Mouse (Mus musculus) limb, embryonic 15.5 days (tissue): ENCODE data around the gene Tenm3. TPM values are rescaled to one million over a fixed set of nuclear protein-coding genes. Genes with fewer than 3 reads are reported as not detected.

Experiments
- ATAC-seq: fragments of 200-750 bp; cut with Nextera tagmentation; 2 replicates; pipeline ENCODE4 v1.8.0; 2017; ENCODE audit warnings: low read depth, moderate TSS enrichment; ENCODE audit not compliant: insufficient number of reproducible peaks, low FRiP score, low TSS enrichment
- H3K27ac ChIP-seq: fragments of 300-500 bp; sonication (generic); 2 replicates; pipeline ENCODE4 v1.5.1; 2015; ENCODE audit warnings: moderate library complexity, mild to moderate bottlenecking, inconsistent platforms
- H3K27me3 ChIP-seq: fragments of 300-500 bp; sonication (generic); 2 replicates; pipeline ENCODE4 v1.6.1; 2015; ENCODE audit warnings: inconsistent platforms
- H3K36me3 ChIP-seq: fragments of 300-500 bp; sonication (generic); 2 replicates; pipeline ENCODE4 v1.6.1; 2015; ENCODE audit warnings: inconsistent platforms
- H3K4me1 ChIP-seq: fragments of 300-500 bp; sonication (generic); 2 replicates; pipeline ENCODE4 v1.6.1; 2015; ENCODE audit warnings: inconsistent platforms
- H3K4me2 ChIP-seq: fragments of 300-500 bp; sonication (generic); 2 replicates; pipeline ENCODE4 v1.6.1; 2015; ENCODE audit warnings: mild to moderate bottlenecking, inconsistent platforms
- H3K4me3 ChIP-seq: fragments of 300-500 bp; sonication (generic); 2 replicates; pipeline ENCODE4 v1.5.1; 2015; ENCODE audit warnings: mild to moderate bottlenecking, inconsistent platforms
- H3K9ac ChIP-seq: fragments of 300-500 bp; sonication (generic); 2 replicates; pipeline ENCODE4 v1.6.1; 2015; ENCODE audit warnings: inconsistent platforms
- H3K9me3 ChIP-seq: fragments of 300-500 bp; sonication (generic); 2 replicates; pipeline ENCODE4 v1.6.1; 2016; ENCODE audit warnings: inconsistent platforms
- WGBS: fragments of 180-500 bp; shearing (Covaris S2); methylation state at CpG from one replicate; pipeline ENCODE4 v1.1.7; 2015; 5-methylcytosine and 5-hydroxymethylcytosine counted together
- polyA plus RNA-seq: library from polyadenylated mRNA; unstranded; fragments of >200 nt; fragmentation: Nextera tagmentation; extraction: Ambion mirVana; gene quantifications from 2 replicates; pipeline ENCODE4 v1.2.1, GENCODE M21; 2015

The Tenm3 gene
- polyA plus RNA-seq, 1 experiment from 2014 or later = 35.5 TPM

- Histone ChIP-seq H3K9ac (no peak overlapping the region), H3K4me2 (no peak overlapping the region), H3K36me3 (peaks cover 8% of the 10 kb centered on the region; the same call in 1 of the 2 replicates), H3K9me3 (no peaks in the 10 kb centered on the region), H3K27me3 (no peaks in the 10 kb centered on the region), H3K27ac (no peak overlapping the region), H3K4me3 (no peak overlapping the region), H3K4me1 (no peaks in the 10 kb centered on the region)
- no peak for ATAC-seq
- WGBS = 91% methylated on average over 30 of the region's 30 CpGs
Observed at GRCm38 (mm10) chr8:48342321-48343066, 501.3 kb downstream of the Tenm3 start.

- Histone ChIP-seq H3K27me3 (no peaks in the 10 kb centered on the region), H3K36me3 (peaks cover 8% of the 10 kb centered on the region; the same call in 1 of the 2 replicates), H3K4me2 (no peak overlapping the region), H3K9ac (no peak overlapping the region), H3K4me3 (no peak overlapping the region), H3K4me1 (no peaks in the 10 kb centered on the region), H3K9me3 (no peaks in the 10 kb centered on the region), H3K27ac (no peak overlapping the region)
- 83% methylated on average over 4 of the region's 4 CpGs for WGBS
- no peak for ATAC-seq
Observed at GRCm38 (mm10) chr8:48341692-48342091, 502.1 kb downstream of the Tenm3 start.

GRCm38 (mm10) chr8:48341276-48341675, 502.5 kb downstream of the Tenm3 start:
- Histone ChIP-seq H3K4me1 (no peaks in the 10 kb centered on the region), H3K9me3 (no peaks in the 10 kb centered on the region), H3K4me2 (no peak overlapping the region), H3K4me3 (no peak overlapping the region), H3K27ac (no peak overlapping the region), H3K27me3 (no peaks in the 10 kb centered on the region), H3K9ac (no peak overlapping the region), H3K36me3 (peaks cover 8% of the 10 kb centered on the region; the same call in 1 of the 2 replicates)
- 79% methylated on average over 5 of the region's 5 CpGs for WGBS
- ATAC-seq = no peak

GRCm38 (mm10) chr8:48322655-48323265, 521.0 kb downstream of the Tenm3 start:
- Histone ChIP-seq H3K36me3 (peaks cover 10% of the 10 kb centered on the region; the same call in 1 of the 2 replicates), H3K9me3 (no peaks in the 10 kb centered on the region), H3K4me2 (no peak overlapping the region), H3K27ac (no peak overlapping the region), H3K4me3 (no peak overlapping the region), H3K27me3 (no peaks in the 10 kb centered on the region), H3K9ac (no peak overlapping the region), H3K4me1 (no peaks in the 10 kb centered on the region)
- no peak for ATAC-seq
- 93% methylated on average over 11 of the region's 11 CpGs for WGBS

- no peak overlapping the region for H3K27ac ChIP-seq
- WGBS = 94% methylated on average over 6 of the region's 6 CpGs
Observed at GRCm38 (mm10) chr8:48322240-48322639, 521.5 kb downstream of the Tenm3 start.

GRCm38 (mm10) chr8:48319674-48320073, 524.1 kb downstream of the Tenm3 start:
- Histone ChIP-seq H3K4me2 (no peak overlapping the region), H3K27ac (no peak overlapping the region), H3K4me3 (no peak overlapping the region), H3K27me3 (no peaks in the 10 kb centered on the region), H3K9ac (no peak overlapping the region), H3K4me1 (no peaks in the 10 kb centered on the region), H3K36me3 (peaks cover 7% of the 10 kb centered on the region), H3K9me3 (no peaks in the 10 kb centered on the region)
- 74% methylated on average over 3 of the region's 3 CpGs for WGBS
- no peak for ATAC-seq

More at GRCm38 (mm10) chr8:48322240-48322639, 521.5 kb downstream of the Tenm3 start:
- Histone ChIP-seq H3K36me3 (peaks cover 7% of the 10 kb centered on the region; the same call in 1 of the 2 replicates), H3K9ac (no peak overlapping the region), H3K4me2 (no peak overlapping the region), H3K4me3 (no peak overlapping the region), H3K4me1 (no peaks in the 10 kb centered on the region), H3K9me3 (no peaks in the 10 kb centered on the region), H3K27me3 (no peaks in the 10 kb centered on the region)
- ATAC-seq = no peak

- Histone ChIP-seq H3K27me3 (no peaks in the 10 kb centered on the region), H3K4me3 (no peak overlapping the region), H3K9me3 (no peaks in the 10 kb centered on the region), H3K27ac (no peak overlapping the region), H3K9ac (no peak overlapping the region), H3K4me2 (no peak overlapping the region), H3K36me3 (peaks cover 5% of the 10 kb centered on the region; the same call in 1 of the 2 replicates), H3K4me1 (no peaks in the 10 kb centered on the region; the same call in 1 of the 2 replicates)
- WGBS = 85% methylated on average over 10 of the region's 10 CpGs
- no peak for ATAC-seq
Observed at GRCm38 (mm10) chr8:48317498-48317897, 526.3 kb downstream of the Tenm3 start.

- H3K4me2 ChIP-seq = no peak overlapping the region
- 66% methylated on average over 8 of the region's 8 CpGs for WGBS
- no peak overlapping the region for H3K9ac ChIP-seq
- H3K4me1 ChIP-seq = peaks cover 4% of the 10 kb centered on the region
- ATAC-seq = no peak
- no peak overlapping the region for H3K27ac ChIP-seq
- no peak overlapping the region for H3K4me3 ChIP-seq
- no peaks in the 10 kb centered on the region for H3K9me3 ChIP-seq
- H3K36me3 ChIP-seq = peaks cover 4% of the 10 kb centered on the region; the same call in 1 of the 2 replicates
- H3K27me3 ChIP-seq = no peaks in the 10 kb centered on the region
Observed at GRCm38 (mm10) chr8:48315605-48316004, 528.1 kb downstream of the Tenm3 start.

GRCm38 (mm10) chr8:48313985-48314368, 529.8 kb downstream of the Tenm3 start:
- Histone ChIP-seq H3K9me3 (no peaks in the 10 kb centered on the region), H3K9ac (no peak overlapping the region), H3K27ac (no peak overlapping the region), H3K4me1 (peaks cover 19% of the 10 kb centered on the region), H3K4me2 (no peak overlapping the region), H3K27me3 (no peaks in the 10 kb centered on the region), H3K36me3 (no peaks in the 10 kb centered on the region; the same call in 1 of the 2 replicates), H3K4me3 (no peak overlapping the region)
- WGBS = 45% methylated on average over 5 of the region's 5 CpGs
- no peak for ATAC-seq

GRCm38 (mm10) chr8:48313210-48313984, 530.4 kb downstream of the Tenm3 start:
- Histone ChIP-seq H3K9ac (no peak overlapping the region), H3K27ac (no peak overlapping the region), H3K9me3 (no peaks in the 10 kb centered on the region), H3K4me2 (no peak overlapping the region), H3K36me3 (no peaks in the 10 kb centered on the region; the same call in 1 of the 2 replicates), H3K27me3 (no peaks in the 10 kb centered on the region), H3K4me3 (no peak overlapping the region), H3K4me1 (peaks cover 20% of the 10 kb centered on the region)
- ATAC-seq = no peak
- 55% methylated on average over 11 of the region's 11 CpGs for WGBS

- ATAC-seq = no peak
- WGBS = 68% methylated on average over 3 of the region's 3 CpGs
- no peak overlapping the region for H3K4me3 ChIP-seq
Observed at GRCm38 (mm10) chr8:48311706-48312105, 532.0 kb downstream of the Tenm3 start.

More at GRCm38 (mm10) chr8:48311706-48312105, 532.0 kb downstream of the Tenm3 start:
- Histone ChIP-seq H3K4me1 (peaks cover 20% of the 10 kb centered on the region), H3K4me2 (no peak overlapping the region), H3K27me3 (no peaks in the 10 kb centered on the region), H3K27ac (no peak overlapping the region), H3K36me3 (no peaks in the 10 kb centered on the region; the same call in 1 of the 2 replicates), H3K9me3 (no peaks in the 10 kb centered on the region), H3K9ac (no peak overlapping the region)
